Mouse (Mus musculus) kidney, postnatal 36 days (tissue): ENCODE measurements around the gene Arhgap10.

Experiments
- DNase-seq, 2 experiments: peaks; one replicate each; pipeline ENCODE4 v3.0.0; 2021 to 2022; ENCODE audit warnings: mixed read lengths in 2 of 2

Gene Arhgap10

GRCm38 (mm10) chr8:77484266-77484665 is 33.5 kb downstream of the Arhgap10 start:
- no peak for DNase-seq

GRCm38 (mm10) chr8:77483676-77484075 is 34.1 kb downstream of the Arhgap10 start:
- DNase-seq = no peak

GRCm38 (mm10) chr8:77481791-77482190 is 36.0 kb downstream of the Arhgap10 start:
- no peak for DNase-seq

- DNase-seq = no peak
These were observed 37.8 kb downstream of the Arhgap10 start for GRCm38 (mm10) chr8:77479995-77480394.

- peak; percentile 46 to 60 for DNase-seq
These were observed 38.9 kb downstream of the Arhgap10 start for GRCm38 (mm10) chr8:77478913-77479273.

- DNase-seq = peak in 1 of 2 experiments; percentile 48
These were observed 39.4 kb downstream of the Arhgap10 start for GRCm38 (mm10) chr8:77478155-77478912.

- no peak for DNase-seq
These were observed 40.1 kb downstream of the Arhgap10 start for GRCm38 (mm10) chr8:77477684-77478083.

GRCm38 (mm10) chr8:77474614-77475013 is 43.1 kb downstream of the Arhgap10 start:
- DNase-seq = no peak

- peak in 1 of 2 experiments; percentile 55 for DNase-seq
These were observed 44.0 kb downstream of the Arhgap10 start for GRCm38 (mm10) chr8:77473773-77474172.

GRCm38 (mm10) chr8:77473373-77473772 is 44.4 kb downstream of the Arhgap10 start:
- DNase-seq = peak; percentile 77 to 82

GRCm38 (mm10) chr8:77461392-77461791 is 56.4 kb downstream of the Arhgap10 start:
- DNase-seq = no peak

GRCm38 (mm10) chr8:77460363-77460762 is 57.4 kb downstream of the Arhgap10 start:
- no peak for DNase-seq

GRCm38 (mm10) chr8:77459696-77460095 is 58.1 kb downstream of the Arhgap10 start:
- DNase-seq = no peak

- DNase-seq = no peak
These were observed 59.2 kb downstream of the Arhgap10 start for GRCm38 (mm10) chr8:77458575-77458974.

GRCm38 (mm10) chr8:77456263-77456662 is 61.5 kb downstream of the Arhgap10 start:
- DNase-seq = no peak

- DNase-seq = no peak
These were observed 63.9 kb downstream of the Arhgap10 start for GRCm38 (mm10) chr8:77453836-77454235.

- DNase-seq = no peak
These were observed 66.0 kb downstream of the Arhgap10 start for GRCm38 (mm10) chr8:77451466-77452382.

GRCm38 (mm10) chr8:77451052-77451451 is 66.7 kb downstream of the Arhgap10 start:
- peak; percentile 58 to 62 for DNase-seq

- no peak for DNase-seq
These were observed 71.5 kb downstream of the Arhgap10 start for GRCm38 (mm10) chr8:77446294-77446693.

GRCm38 (mm10) chr8:77445642-77446041 is 72.1 kb downstream of the Arhgap10 start:
- peak in 1 of 2 experiments; percentile 39 for DNase-seq

- DNase-seq = peak; percentile 63 to 74
These were observed 73.4 kb downstream of the Arhgap10 start for GRCm38 (mm10) chr8:77444166-77444870.

- DNase-seq = no peak
These were observed 75.3 kb downstream of the Arhgap10 start for GRCm38 (mm10) chr8:77442452-77442851.

- DNase-seq = no peak
These were observed 76.8 kb downstream of the Arhgap10 start for GRCm38 (mm10) chr8:77440913-77441312.
